Mouse (Mus musculus) layer of hippocampus, adult 8-10 months (tissue): ENCODE measurements at regions not wholly inside any gene's neighbourhood (a gene's known extent, or its start where the extent isn't known, plus 50 kb on each side); places are given as distances from the start of the nearest gene placed in this dataset.

Experiments
- DNase-seq, 2 experiments: peaks; one replicate each; pipeline ENCODE4 v3.0.0; 2022; ENCODE audit warnings: low spot score in 2 of 2

- DNase-seq: no peak
These were observed 715.5 kb downstream of the Fam181b start for GRCm38 (mm10) chr7:93795210-93795609.

- DNase-seq: no peak
These were observed 756.0 kb downstream of the Fam181b start for GRCm38 (mm10) chr7:93835697-93836096.

GRCm38 (mm10) chr7:93836169-93836568, 756.5 kb downstream of the Fam181b start:
- no peak for DNase-seq

- DNase-seq: no peak
These were observed 775.4 kb downstream of the Fam181b start for GRCm38 (mm10) chr7:93855025-93855424.

GRCm38 (mm10) chr7:93893701-93894100, 814.0 kb downstream of the Fam181b start:
- no peak for DNase-seq

- no peak for DNase-seq
These were observed 817.3 kb downstream of the Fam181b start for GRCm38 (mm10) chr7:93896921-93897320.

GRCm38 (mm10) chr7:93902770-93903169, 823.1 kb downstream of the Fam181b start:
- DNase-seq: no peak

GRCm38 (mm10) chr7:93936925-93937324, 857.3 kb downstream of the Fam181b start:
- no peak for DNase-seq

GRCm38 (mm10) chr7:93982103-93982502, 902.4 kb downstream of the Fam181b start:
- DNase-seq: peak; percentile 3 to 4

GRCm38 (mm10) chr7:94002780-94003179, 923.1 kb downstream of the Fam181b start:
- DNase-seq: no peak

GRCm38 (mm10) chr7:94042466-94043030, 962.9 kb downstream of the Fam181b start:
- peak in 1 of 2 experiments; percentile 14 for DNase-seq

- no peak for DNase-seq
These were observed 965.8 kb downstream of the Fam181b start for GRCm38 (mm10) chr7:94045428-94045827.

GRCm38 (mm10) chr7:94046029-94046428, 966.4 kb downstream of the Fam181b start:
- DNase-seq: no peak

- no peak for DNase-seq
These were observed 982.3 kb downstream of the Fam181b start for GRCm38 (mm10) chr7:94061814-94062545.
